Mouse (Mus musculus) ES-Bruce4 (cell line): ENCODE results near the gene Dlg4.

ENCODE experiments used
- CTCF ChIP-seq: IDR thresholded peaks from one replicate; pipeline ENCODE4 v1.8.1; 2011; ENCODE audit warnings: low read depth, low read length
- EP300 ChIP-seq: IDR thresholded peaks from 2 replicates; pipeline ENCODE4 v1.6.1; 2011; ENCODE audit warnings: low read depth, low read length; ENCODE audit not compliant: insufficient read depth
- POLR2A ChIP-seq: IDR thresholded peaks from one replicate; pipeline ENCODE4 v1.8.1; 2011; ENCODE audit warnings: low read length; ENCODE audit not compliant: insufficient read depth

- TF ChIP-seq EP300 (no peak), POLR2A (no peak), CTCF (no peak)
Observed at GRCm38 (mm10) chr11:70017199-70017767, 541 bp downstream of the Dlg4 start.
